Mouse (Mus musculus): ENCODE data around the gene Stk11ip.

GRCm38 (mm10) chr1:75537587-75537986 lies 16.3 kb downstream of the Stk11ip start:
- no peak for TF ChIP-seq EP300 (IDR thresholded peaks at IDR 0.05; ENCODE audit: low read depth)
- no peak for TF ChIP-seq CTCF (IDR thresholded peaks at IDR 0.05; ENCODE audit: low read depth)

All from heart, postnatal 0 days (tissue).